Comparison of ENCODE assay signal across 12 mouse cellular contexts in the genomic region with DNA sequence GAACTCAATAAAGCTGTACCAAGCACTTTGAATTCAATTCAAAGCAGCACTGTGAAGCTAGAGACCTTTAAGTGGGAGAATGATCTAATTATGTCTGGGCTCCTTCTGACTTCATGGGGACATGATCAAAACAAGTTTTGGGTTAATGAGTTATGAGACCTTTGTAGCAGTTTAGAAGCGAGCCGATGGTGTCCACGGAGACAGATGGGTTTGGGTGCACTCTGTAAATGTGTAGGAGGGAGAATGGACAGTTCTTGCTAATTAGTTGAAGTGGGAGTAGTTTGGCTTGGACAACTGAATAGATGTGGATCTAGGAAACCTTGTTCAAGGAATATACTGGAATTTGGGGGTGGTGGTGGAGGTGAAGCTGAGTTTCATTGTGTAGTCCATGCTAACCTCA.
"Had no signal": no experiment of that assay in that cellular context is flagged by ENCODE, and none has a peak within 500 bp of the region (broad histone marks: within the 10 kb centered on the region; RNA-seq: fewer than 3 reads in every experiment).

No protein-coding gene starts in this region.

- H3K27ac ChIP-seq: left cerebral cortex, adult 2 months; liver, embryonic 13.5 days; stomach, postnatal 0 days had no signal

- H3K4me1 ChIP-seq: liver, embryonic 13.5 days had no signal

- H3K27me3 ChIP-seq: liver, embryonic 13.5 days had no signal

- ATAC-seq: intestine, embryonic 16.5 days had no signal

- DNase-seq: layer of hippocampus, postnatal 36 days; liver, embryonic 13.5 days; lung, adult 2 months; lung, postnatal 14 days; lung, postnatal 4 days; midbrain, embryonic 14.5 days; thymus, adult 18-20 months; thymus, postnatal 36 days had no signal

- H3K9ac ChIP-seq: liver, embryonic 13.5 days had no signal

- H3K4me2 ChIP-seq: liver, embryonic 13.5 days; midbrain, embryonic 11.5 days had no signal

- H3K36me3 ChIP-seq: liver, embryonic 13.5 days had no signal

- H3K9me3 ChIP-seq: liver, embryonic 13.5 days had no signal

- H3K4me3 ChIP-seq: left cerebral cortex, adult 2 months; liver, embryonic 13.5 days had no signal
